Mouse (Mus musculus) mesoderm, embryonic 11.5 days (tissue): ENCODE results near the gene Cep63.

Experiments used
- DNase-seq: peaks from one replicate; pipeline ENCODE4 v3.0.0-alpha.2; 2012; ENCODE audit warnings: low read depth, low spot score

The Cep63 gene

DNA sequence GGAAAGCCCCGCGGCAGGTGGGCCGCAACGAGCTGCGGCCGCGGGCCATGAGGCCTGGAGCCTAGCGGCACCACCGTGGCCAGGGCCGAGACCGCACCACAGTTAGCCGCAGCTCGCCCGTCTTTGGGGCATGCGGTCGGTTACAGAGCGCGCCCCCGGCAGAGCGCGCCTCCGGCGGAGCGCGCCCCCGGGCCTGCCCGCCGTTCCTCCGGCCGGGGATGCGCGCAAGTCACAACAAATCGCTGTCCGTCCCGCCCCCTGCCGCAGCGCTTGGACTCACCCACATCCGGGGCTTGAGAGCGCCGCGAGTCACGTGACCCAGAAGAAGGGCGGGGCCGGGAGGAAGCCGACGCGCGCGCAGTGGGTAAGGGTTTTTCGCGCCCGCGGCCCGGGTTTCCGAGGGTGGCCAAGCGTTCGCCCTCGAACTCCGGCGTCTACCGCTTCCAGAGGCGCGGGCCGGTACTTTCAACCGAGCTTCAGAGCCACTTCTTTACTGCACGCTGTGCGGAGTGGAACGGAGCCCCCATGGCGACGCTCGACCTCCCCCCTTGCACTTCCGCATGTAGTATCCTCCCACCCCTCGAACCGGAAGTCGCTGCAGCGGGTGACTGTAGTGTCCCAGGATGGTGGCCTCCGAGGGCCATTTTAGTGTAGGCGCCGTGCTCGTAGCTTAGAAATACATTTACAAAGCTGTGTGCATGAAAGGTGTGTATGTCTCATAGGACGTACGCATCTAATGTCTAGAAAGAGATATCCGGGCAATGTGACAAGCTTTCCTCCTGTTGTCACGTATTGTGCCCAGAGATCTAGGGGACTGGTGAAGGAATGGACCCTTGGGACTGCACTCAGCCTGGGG, at the start of gene Cep63, which contains the start of gene Anapc13:
Cep63 (minus strand) TSS at position 552 of the 856 bp plus-strand sequence.
Anapc13 (plus strand) TSS at position 314 of the 856 bp plus-strand sequence.
- DNase-seq = peak; percentile 97

GRCm38 (mm10) chr9:102675922-102676321, 49.6 kb upstream of the Cep63 start:
- DNase-seq = no peak

DNA sequence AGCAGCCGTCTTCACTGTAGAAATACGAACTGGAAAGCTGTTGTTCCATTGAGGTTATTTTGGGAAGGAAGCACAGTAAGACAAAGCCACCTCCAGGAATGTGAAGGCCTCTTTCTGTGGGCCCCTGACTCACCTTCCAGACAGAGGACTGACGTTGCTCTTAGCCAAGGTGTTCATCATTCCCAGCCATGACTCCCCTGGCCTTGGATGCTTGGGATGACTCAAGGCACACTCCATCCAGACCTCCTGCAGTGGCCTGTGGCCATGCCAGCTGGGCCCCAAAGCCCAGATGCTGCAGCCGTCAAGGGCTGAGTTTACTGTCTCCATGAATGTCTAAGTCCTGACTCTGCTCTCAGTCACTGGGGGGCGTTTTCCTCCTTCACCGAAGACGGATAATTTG, 47.0 kb upstream of the Cep63 start:
- no peak for DNase-seq

GRCm38 (mm10) chr9:102668906-102669305, 42.6 kb upstream of the Cep63 start:
- no peak for DNase-seq

GRCm38 (mm10) chr9:102668115-102668514, 41.8 kb upstream of the Cep63 start:
- no peak for DNase-seq

GRCm38 (mm10) chr9:102656355-102657095, 30.2 kb upstream of the Cep63 start:
- DNase-seq = no peak

- DNase-seq = no peak
Observed at GRCm38 (mm10) chr9:102651199-102651720, 24.9 kb upstream of the Cep63 start.

GRCm38 (mm10) chr9:102650637-102651036, 24.3 kb upstream of the Cep63 start:
- no peak for DNase-seq

- peak; percentile 89 for DNase-seq
Observed at GRCm38 (mm10) chr9:102649917-102650527, 23.7 kb upstream of the Cep63 start.

- DNase-seq = no peak
Observed at GRCm38 (mm10) chr9:102647010-102647409, 20.7 kb upstream of the Cep63 start.

DNA sequence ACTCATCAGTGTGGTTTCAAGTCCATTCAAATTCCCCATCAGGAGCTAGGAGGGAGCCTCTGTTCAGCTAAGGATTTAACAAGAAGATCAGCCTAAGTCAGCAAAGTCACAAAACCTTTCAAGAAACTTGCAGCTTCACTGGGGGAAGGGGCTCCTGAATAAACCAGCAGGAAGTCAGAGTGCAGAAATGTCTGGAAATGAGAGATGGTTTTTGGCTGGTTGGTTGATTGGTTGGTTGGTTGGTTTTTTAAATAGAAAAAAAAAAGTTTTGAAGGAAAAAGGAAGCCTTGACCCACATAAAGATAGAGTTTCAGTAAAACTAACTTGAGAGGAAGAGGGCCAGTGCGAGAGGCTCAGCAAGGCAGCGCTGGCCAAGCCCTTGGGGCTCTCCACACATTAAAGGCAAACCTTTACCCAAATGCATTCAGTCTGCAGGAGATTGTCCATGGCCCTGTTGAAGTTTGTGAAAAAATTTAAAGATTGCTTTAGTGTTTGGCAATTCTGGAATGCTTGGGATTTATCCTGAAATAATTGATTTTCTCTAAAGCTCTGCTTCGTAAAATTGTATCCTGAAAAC, 18.9 kb upstream of the Cep63 start:
- no peak for DNase-seq

DNA sequence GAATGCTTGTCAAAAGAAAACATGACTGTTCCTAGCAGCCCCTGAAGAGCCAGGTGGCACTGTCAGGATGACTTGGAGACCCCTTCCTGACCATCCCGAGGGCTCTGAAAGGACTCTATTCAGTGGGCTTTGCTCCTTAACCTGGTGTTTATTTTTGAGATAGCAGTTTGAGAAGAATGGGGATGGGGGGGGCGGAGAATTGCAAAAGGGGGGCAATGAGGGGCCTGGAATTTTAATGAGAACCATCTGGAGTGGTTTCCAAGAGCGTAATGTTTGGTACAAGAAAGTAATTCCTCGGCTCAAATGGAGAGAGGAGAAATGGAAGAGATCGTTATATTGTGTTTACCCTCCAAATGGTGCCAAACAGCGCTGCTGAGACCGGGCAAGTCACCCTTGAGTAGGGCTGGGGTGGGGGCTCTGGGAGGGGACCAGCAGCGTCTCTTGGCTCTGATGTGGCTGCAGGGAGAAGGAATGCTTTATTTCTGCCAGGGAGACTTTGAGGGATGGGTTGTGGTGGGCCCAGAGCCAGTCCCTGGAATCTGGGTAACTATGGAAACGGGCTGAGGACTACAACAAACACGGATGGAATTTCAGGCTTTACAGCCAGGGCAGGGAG, 17.3 kb upstream of the Cep63 start:
- DNase-seq = peak; percentile 94

GRCm38 (mm10) chr9:102643071-102643485, 16.7 kb upstream of the Cep63 start:
- peak; percentile 55 for DNase-seq

- no peak for DNase-seq
Observed at GRCm38 (mm10) chr9:102641531-102641930, 15.2 kb upstream of the Cep63 start.

DNA sequence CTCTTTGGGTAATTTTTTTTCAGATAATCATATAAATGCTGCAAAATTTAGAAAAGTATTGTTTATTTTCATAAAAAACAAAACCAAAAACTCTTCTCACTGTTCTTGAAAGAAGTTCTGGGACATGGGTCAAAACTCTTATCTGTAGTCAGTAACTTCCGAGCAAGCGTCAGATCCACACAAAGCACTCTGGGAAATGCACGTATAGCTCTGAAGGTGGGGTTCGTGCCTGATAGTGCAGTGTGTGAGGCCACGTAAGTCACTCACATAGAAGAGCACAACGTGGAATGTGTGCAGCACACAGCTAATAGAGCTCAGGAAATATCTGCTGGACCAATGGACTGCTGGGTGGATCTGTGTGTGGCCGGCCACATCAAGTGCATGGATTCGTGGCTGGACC, 13.2 kb upstream of the Cep63 start:
- DNase-seq = no peak

DNA sequence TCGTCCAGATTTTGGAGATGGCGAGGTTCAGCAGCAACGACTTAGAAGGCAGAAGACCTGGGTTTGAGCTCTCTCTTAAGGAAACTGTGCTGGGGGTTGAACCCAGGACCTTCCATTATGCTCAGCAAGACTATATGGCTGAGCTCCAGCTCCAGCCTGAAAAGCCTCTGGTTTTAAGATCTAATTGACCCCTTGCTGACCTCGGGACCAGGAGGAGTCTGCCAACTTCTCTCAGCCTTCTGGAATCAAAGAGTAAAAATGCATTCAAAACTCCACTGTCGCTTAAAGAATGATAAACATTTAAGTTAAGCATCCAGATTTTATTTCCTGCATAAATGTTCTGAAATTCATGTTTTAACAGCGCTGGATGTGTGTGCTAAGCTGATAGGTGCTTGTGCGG, 12.6 kb upstream of the Cep63 start:
- DNase-seq = no peak

DNA sequence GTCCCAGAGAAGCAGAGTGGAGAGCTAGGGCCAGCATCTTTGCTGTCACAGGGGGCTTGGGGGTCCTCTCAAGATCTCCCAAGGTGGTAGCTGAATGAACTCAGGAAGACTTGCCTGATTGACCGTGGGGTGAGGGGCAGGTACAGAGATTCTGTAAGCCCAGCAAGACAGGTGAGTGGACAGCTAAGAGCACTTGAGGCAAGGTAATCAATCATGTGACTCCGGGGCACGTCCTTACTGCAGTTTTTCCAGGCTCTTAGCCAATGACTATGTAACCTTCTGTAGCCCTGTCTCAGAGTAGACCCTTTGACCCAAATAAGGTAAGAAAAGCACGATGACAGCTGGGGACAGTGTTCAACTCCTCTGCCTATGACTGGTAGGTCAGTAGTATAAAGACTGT, 10.8 kb upstream of the Cep63 start:
- no peak for DNase-seq

DNA sequence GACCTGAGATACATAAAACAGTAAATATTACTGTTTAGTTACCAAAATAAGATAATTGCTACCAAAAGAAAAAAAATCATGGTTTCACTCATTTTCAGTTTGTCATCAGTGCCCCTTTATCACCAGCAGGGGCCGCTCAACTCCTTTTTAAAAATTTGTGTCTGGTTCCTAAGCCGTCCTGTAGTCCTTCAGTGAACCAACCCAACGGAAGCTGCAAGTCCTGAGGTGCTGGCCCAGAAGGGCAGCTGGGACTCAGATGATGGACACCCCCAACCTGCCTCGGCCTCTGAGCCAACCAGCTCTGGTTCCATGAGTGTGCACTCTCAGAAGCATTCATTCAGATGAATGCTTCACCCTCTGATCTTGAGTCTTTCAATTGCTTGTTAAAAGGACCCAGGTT, 10.2 kb upstream of the Cep63 start:
- DNase-seq = peak; percentile 78

GRCm38 (mm10) chr9:102634453-102634852, 8.1 kb upstream of the Cep63 start:
- DNase-seq = no peak

DNA sequence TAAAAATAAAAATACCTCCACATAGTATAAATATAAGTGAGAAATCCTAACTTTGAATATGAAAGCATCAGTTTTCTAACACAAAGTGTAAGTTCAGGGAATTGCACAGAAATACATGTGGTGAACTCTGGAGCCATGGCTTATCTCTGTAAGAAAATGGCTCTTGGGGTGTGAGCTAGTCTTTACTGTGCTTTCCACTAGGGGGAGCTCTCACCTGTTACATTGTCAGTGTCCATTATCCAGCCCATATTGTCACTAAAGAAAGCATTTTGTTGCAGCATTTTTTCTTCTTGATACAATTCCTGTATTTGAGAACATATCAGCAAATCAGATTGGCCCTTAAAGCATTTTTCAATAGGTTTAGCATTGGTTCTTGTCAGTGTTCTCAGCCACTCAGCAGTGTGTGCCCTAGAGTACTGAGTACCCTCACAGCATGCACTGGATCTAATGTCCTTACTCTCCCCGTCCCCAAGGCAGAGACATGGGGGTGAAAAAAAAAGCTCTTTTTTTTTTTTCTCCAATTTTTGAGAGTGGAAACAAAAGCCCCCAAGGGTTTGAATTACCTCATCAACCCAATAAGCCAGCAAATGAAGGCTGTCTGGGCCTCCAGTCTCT, 6.7 kb upstream of the Cep63 start:
- peak; percentile 83 for DNase-seq

GRCm38 (mm10) chr9:102632173-102632572, 5.8 kb upstream of the Cep63 start:
- DNase-seq = no peak
